Mouse (Mus musculus) cerebellum, adult 2 months (tissue): ENCODE results near the gene Gm28374.
"Not testable (repeated sequence)": the region's sequence is repeated elsewhere in the genome, so short reads cannot be mapped to it uniquely, and the experiment has no call there.

Source experiments
- CTCF ChIP-seq: fragments of 200-500 bp; IDR thresholded peaks from 2 replicates; pipeline ENCODE4 v1.5.1; 2011; ENCODE audit warnings: low read depth, mild to moderate bottlenecking, control low read depth, low read length, moderate library complexity, borderline replicate concordance; ENCODE audit not compliant: insufficient read depth
- POLR2A ChIP-seq: fragments of 200-500 bp; IDR thresholded peaks from 2 replicates; pipeline ENCODE4 v1.6.1; 2011; ENCODE audit warnings: low read length, control low read depth, borderline replicate concordance; ENCODE audit not compliant: insufficient read depth

GRCm38 (mm10) chr19:6044102-6044501 is 38.0 kb downstream of the Gm28374 start:
- not testable (repeated sequence) for TF ChIP-seq POLR2A, CTCF
